Mouse (Mus musculus): ENCODE data around the gene B3gnt6.

B3gnt6 gene

DNA sequence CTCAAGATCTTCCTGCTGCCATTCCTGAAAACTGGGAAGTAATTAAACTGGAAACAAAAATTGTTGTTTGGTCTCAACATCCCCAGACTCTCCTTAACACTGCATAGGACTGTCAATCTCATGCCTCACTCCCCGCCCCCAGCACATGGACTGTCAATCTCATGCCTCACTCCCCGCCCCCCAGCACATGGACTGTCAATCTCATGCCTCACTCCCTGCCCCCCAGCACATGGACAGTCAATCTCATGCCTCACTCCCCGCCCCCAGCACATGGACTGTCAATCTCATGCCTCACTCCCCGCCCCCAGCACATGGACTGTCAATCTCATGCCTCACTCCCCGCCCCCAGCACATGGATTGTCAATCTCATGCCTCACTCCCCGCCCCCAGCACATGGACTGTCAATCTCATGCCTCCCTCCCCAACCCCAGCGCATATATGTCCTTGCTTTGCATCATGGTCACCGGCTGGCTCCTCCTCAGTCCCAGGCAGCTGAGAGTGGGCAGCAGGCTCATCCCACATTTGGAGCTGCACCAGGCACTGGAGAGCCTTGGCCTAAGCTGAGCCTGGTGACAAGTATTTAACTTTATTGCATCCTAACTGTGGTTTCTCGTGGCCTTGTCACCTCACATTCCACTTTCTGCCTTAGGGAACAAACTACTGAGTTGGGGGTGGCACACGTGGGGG lies 50.4 kb downstream of the B3gnt6 start:
- DNase-seq: no peak

DNA sequence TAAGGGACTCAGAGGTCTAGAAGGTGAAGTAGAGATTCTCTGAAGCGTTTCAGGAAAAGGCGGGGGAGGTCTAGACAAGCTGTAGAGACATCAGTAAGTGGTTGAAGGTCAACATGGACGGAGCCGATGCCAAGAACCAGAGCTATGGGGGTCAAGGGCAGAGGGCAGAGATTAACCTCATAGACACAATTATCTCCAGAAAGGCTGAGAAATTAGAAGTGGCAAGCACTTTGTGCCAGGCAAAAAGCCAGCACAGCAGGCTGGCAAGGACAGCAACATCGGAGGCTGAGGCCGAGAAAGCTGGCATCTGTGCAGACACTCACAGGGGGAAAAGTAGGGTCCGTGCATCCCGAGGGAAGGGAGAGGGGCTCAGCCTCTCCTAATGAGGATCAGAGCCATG lies 51.5 kb downstream of the B3gnt6 start:
- no peak for DNase-seq

DNA sequence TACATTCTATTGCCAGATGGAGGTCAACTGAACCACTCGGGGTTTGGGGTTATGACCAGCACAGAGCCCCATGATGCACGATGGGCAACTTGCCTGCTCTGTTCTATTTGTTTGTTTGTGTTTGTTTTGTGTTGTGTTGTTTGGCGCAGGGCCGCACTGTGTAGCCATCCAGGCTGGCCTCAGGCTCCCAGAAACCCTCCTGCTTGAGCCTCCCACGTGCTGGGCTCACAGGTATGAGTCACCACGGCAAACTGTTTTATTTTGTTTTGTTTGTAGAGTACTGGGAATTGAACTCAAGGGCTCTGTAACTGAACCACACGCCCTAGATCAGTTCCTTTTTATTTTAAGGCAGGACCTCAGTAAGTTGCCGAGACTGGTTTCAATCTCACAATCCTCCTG lies 52.8 kb downstream of the B3gnt6 start:
- DNase-seq: no peak

DNA sequence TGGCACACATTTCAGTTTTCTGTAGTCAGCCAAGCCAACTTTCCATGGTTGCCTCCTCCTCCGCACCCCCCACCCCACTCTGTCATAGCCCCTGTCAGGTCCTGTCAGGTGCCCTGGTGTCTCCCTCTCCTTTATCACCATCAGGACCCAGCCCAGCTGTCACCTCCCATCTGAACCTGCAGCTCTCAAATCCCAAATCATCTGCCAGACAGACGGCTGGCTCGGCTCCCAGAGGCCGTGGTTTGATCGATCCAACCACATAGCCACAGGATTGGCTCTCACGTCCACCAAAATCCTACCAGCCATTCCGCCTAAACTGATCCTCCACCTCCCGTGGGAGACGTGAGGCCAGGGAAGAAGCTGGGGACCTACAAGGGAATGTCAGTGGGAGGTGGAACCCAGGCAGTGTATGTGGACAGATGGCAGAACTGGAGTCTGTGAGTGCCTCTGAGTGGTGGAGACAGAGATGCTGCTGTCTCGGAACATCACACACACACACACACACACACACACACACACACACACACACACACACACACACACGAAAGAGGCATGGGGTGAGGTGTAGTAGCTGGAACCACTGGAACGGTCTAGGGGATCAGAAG lies 53.3 kb downstream of the B3gnt6 start:
- DNase-seq: no peak

DNA sequence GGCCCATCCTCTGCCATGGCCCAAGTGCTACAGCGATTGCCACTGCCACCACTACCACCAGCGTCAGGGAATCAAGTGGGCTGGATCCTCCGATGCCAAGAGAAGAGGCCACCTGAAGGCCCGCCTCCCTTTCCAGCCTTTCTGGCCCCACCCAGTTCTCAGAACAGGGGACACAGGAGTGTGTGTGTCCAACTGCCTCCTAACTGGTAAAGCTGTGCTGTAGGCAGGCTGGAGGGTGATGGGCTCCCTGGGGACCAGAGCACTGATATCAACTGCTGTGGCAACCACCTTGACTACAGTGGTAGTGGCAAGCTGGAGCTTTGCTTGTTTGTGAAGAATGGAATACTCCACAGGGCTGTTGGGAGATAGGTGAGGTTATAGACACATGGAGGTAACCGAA lies 53.9 kb downstream of the B3gnt6 start, which contains the start of gene Omp:
Gene Omp, minus strand, starts transcription at position 101 of the 400 bp plus-strand sequence.
- no peak for DNase-seq

DNA sequence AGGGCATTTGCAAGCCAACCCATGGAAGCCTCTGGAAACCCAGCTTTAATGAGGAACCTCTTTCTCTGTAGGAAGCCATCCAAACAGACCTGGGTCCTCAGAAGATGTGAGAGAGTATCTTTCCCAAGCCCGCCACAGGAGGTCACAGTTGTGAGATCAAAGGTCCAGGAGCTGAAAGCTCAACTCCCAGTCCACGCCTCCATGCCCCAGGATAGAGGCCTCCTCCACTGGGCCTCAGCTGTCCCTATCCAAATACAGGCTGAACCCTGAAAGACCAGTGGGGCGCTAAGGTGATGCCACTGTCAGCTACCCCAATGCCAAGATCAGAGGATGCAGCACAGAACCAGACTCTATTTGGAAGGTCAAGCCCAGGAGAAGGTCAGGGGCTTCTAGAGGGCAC lies 56.6 kb downstream of the B3gnt6 start:
- no peak for DNase-seq

All from right cerebral cortex, postnatal 14 days (tissue).